Mouse (Mus musculus): Measurements from ENCODE around the gene Gmnn. TPM values are rescaled to one million over a fixed set of nuclear protein-coding genes. Genes with fewer than 3 reads are reported as not detected.

The Gmnn gene
- polyA plus RNA-seq, 1 experiment from 2014 or later: 69.8 TPM

DNA sequence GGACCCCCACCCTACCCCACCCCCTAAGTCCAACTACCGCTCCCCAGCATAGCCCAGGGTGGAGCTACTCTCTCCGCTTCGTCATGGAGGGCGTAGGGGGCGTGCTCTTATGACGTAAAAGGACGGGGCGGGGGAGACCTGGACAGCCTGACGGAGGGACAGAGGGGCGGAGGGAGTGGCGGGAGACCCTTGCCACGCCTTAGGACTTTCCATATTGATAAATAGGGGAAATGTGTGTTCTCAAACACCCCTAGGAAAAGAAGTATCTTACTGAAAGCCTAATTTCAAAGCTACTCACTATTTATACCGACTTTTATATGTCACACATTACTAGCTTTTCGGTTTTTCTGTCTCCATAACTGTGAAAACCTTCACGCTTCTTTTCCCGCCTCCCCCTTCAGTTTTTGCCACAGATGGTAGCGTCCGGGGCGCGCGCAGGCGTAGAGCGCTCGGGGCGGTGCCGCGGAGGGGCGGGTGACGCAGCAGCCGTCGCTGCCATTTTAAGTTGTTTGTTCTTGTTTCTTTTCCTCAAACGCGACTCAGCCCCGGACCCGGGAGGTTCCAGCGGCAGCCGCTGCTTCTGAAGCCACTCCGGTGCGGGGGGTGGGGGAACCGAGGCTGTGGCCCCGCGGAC lies 39.1 kb upstream of the Gmnn start:
- ATAC-seq (replicated peaks; ENCODE audit: low FRiP score, low read depth) (peak; percentile 96), DNase-seq (ENCODE audit: low spot score) (peak; percentile 98)
- Histone ChIP-seq H3K27ac (peak overlapping the region; percentile 100), H3K9ac (ENCODE audit: low read depth, low read length) (peak overlapping the region; percentile 97), H3K27me3 (ENCODE audit: insufficient read depth, low read length) (no peaks in the 10 kb centered on the region), H3K4me3 (replicated peaks; ENCODE audit: low read depth, low read length) (peak overlapping the region; percentile 98), H3K4me1 (replicated peaks; ENCODE audit: insufficient read depth, low read length) (0 out of 2 replicates have a peak, but pooled peaks cover 5% of the 10 kb centered on the region), H3K36me3 (ENCODE audit: insufficient read depth, low read length) (peaks cover 3% of the 10 kb centered on the region; the same call in 1 of the 2 replicates), H3K4me2 (ENCODE audit: low read length) (peak overlapping the region; percentile 81), H3K9me3 (replicated peaks; ENCODE audit: low read length) (no peaks in the 10 kb centered on the region)
- under 1% methylated on average over 42 of the region's 42 CpGs for WGBS
- no peak; the same call in 1 of the 2 replicates for TF ChIP-seq CTCF (IDR thresholded peaks at IDR 0.05; ENCODE audit: low read depth)

DNA sequence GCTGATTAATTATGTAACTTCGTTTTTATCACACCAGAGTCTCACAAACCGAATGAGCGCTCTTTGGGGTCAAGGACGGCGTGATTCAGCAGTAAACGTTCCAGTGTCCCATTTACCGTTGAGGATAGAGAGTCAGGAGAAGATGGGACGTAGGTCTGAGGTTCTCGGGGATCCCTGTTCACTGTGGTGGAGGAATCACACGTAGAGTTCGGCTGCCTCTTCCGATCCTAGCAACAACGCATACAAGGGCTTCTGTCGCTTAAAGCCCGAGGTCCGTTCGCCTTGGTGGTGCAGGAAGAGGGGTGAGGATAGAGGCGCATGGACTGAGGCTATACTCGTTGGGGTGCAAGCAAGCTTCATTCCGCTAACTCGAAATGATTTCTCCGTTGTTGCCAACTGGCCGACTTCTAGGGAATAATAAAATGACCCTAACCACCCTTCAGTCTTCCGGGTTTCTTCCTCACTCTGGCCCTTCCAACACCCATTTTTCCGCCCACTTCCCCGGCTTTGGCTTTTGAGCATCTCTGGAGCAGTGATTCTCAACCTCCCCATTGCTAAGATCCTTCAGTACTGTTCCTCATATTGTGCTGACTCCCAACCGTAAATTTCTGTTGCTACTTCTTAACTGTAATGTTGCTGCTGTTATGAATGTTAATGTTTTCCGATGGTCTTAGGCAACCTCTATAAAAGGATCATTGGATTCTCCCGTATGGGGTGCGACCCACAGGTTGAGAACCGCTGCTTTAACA lies 38.4 kb upstream of the Gmnn start:
- peak; percentile 43 for DNase-seq (ENCODE audit: low spot score)
- Histone ChIP-seq H3K4me2 (ENCODE audit: low read length) (peak overlapping the region; percentile 81), H3K36me3 (ENCODE audit: insufficient read depth, low read length) (peaks cover 3% of the 10 kb centered on the region; the same call in 1 of the 2 replicates), H3K9me3 (replicated peaks; ENCODE audit: low read length) (no peaks in the 10 kb centered on the region), H3K4me1 (replicated peaks; ENCODE audit: insufficient read depth, low read length) (0 out of 2 replicates have a peak, but pooled peaks cover 5% of the 10 kb centered on the region), H3K27me3 (ENCODE audit: insufficient read depth, low read length) (no peaks in the 10 kb centered on the region), H3K4me3 (replicated peaks; ENCODE audit: low read depth, low read length) (peak overlapping the region; percentile 98), H3K27ac (peak overlapping the region; percentile 100), H3K9ac (ENCODE audit: low read depth, low read length) (peak overlapping the region; percentile 62)
- WGBS: under 1% methylated on average over 31 of the region's 31 CpGs
- no peak for TF ChIP-seq CTCF (IDR thresholded peaks at IDR 0.05; ENCODE audit: low read depth)
- no peak for ATAC-seq (replicated peaks; ENCODE audit: low FRiP score, low read depth)

DNA sequence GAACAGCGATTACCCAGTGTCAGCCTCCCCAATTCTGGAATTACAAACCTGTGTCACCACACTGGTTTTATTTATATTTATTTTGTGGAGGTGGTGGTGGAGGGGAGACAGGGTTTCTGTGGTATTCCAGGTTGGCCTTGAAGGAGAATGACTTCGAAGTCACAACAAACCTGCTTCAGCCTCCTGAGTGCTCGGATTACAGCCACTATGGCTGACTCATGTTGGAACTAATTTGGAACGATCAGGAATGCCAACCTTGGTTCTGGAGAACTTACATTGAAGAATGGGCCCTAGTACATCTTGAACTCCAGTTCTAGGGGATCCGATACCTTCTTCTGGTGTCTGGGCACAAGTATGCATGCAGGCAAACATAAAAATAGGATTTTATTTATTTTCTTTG lies 37.7 kb upstream of the Gmnn start:
- H3K9ac ChIP-seq (ENCODE audit: low read depth, low read length): no peak overlapping the region
- TF ChIP-seq CTCF (IDR thresholded peaks at IDR 0.05; ENCODE audit: low read depth): no peak
- WGBS: 58% methylated on average over 5 of the region's 5 CpGs
- H3K27ac ChIP-seq: no peak overlapping the region
- no peak for DNase-seq (ENCODE audit: low spot score)
- 0 out of 2 replicates have a peak, but pooled peaks cover 5% of the 10 kb centered on the region for H3K4me1 ChIP-seq (replicated peaks; ENCODE audit: insufficient read depth, low read length)
- no peaks in the 10 kb centered on the region for H3K27me3 ChIP-seq (ENCODE audit: insufficient read depth, low read length)
- H3K4me2 ChIP-seq (ENCODE audit: low read length): peak overlapping the region; percentile 81
- H3K36me3 ChIP-seq (ENCODE audit: insufficient read depth, low read length): no peaks in the 10 kb centered on the region
- peak overlapping the region; percentile 98; the same call in 1 of the 2 replicates for H3K4me3 ChIP-seq (replicated peaks; ENCODE audit: low read depth, low read length)
- no peaks in the 10 kb centered on the region for H3K9me3 ChIP-seq (replicated peaks; ENCODE audit: low read length)
- ATAC-seq (replicated peaks; ENCODE audit: low FRiP score, low read depth): no peak

DNA sequence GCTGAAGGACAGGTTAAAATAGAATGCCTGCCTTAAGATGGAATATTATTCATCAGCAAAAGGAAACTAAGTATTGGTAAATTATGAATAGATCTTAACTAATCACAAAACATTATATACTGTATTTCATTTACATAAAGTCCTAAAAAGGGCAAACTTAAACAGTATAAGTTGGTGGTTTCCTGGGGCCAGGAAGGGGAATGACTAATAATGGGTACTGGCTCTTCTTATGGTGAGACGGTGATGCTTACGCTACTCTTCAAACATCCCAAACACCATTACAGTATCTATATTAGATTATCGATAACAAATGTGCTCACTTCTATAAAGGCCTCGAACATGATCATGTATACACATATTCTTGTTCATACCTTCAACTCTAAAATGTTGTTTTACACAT lies 37.0 kb upstream of the Gmnn start:
- Histone ChIP-seq H3K9ac (ENCODE audit: low read depth, low read length) (no peak overlapping the region), H3K4me2 (ENCODE audit: low read length) (no peak overlapping the region), H3K9me3 (replicated peaks; ENCODE audit: low read length) (no peaks in the 10 kb centered on the region), H3K4me3 (replicated peaks; ENCODE audit: low read depth, low read length) (no peak overlapping the region), H3K36me3 (ENCODE audit: insufficient read depth, low read length) (no peaks in the 10 kb centered on the region), H3K27ac (no peak overlapping the region), H3K4me1 (replicated peaks; ENCODE audit: insufficient read depth, low read length) (0 out of 2 replicates have a peak, but pooled peaks cover 5% of the 10 kb centered on the region), H3K27me3 (ENCODE audit: insufficient read depth, low read length) (no peaks in the 10 kb centered on the region)
- no peak for TF ChIP-seq CTCF (IDR thresholded peaks at IDR 0.05; ENCODE audit: low read depth)
- ATAC-seq (replicated peaks; ENCODE audit: low FRiP score, low read depth): no peak
- 98% methylated on average over 4 of the region's 4 CpGs for WGBS
- no peak for DNase-seq (ENCODE audit: low spot score)

DNA sequence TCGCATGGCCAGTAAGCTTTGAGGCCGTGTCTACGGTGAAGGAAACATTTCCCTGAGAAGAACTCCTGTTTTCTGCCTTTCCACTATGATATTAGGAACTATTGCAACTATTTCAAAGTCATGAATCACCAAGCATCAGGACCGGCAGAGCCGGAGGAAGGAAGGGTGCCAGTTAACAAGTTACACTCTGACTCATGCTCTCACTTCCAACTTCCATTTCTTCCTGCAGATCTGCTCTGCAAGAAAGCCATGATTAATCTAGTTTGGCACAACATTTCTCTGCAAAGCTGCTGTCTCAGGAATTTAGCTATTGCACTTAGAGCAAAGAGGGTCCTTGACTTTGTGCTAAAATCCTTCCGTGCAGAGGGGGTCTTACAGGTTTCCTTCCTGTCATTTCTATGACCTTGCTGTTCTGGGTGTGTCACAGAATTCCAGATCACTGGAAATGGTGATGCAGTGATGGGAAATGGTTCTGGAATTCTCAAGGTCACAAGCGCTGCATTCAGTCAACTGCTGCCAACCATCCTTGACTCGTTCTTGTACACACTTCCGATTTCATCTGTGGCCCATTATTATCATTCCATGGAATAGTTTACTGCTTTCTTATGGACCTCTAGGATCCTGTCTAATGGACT lies 30.8 kb upstream of the Gmnn start:
- ATAC-seq (replicated peaks; ENCODE audit: low FRiP score, low read depth) (no peak), DNase-seq (ENCODE audit: low spot score) (no peak)
- H3K9ac ChIP-seq (ENCODE audit: low read depth, low read length): no peak overlapping the region
- no peaks in the 10 kb centered on the region for H3K4me1 ChIP-seq (replicated peaks; ENCODE audit: insufficient read depth, low read length)
- no peak overlapping the region for H3K4me2 ChIP-seq (ENCODE audit: low read length)
- no peaks in the 10 kb centered on the region for H3K9me3 ChIP-seq (replicated peaks; ENCODE audit: low read length)
- 71% methylated on average over 9 of the region's 9 CpGs for WGBS
- no peak overlapping the region for H3K4me3 ChIP-seq (replicated peaks; ENCODE audit: low read depth, low read length)
- no peak for TF ChIP-seq CTCF (IDR thresholded peaks at IDR 0.05; ENCODE audit: low read depth)
- H3K27me3 ChIP-seq (ENCODE audit: insufficient read depth, low read length): no peaks in the 10 kb centered on the region
- no peak overlapping the region for H3K27ac ChIP-seq
- H3K36me3 ChIP-seq (ENCODE audit: insufficient read depth, low read length): no peaks in the 10 kb centered on the region

- 76% methylated on average over 2 of the region's 2 CpGs for WGBS
- Histone ChIP-seq H3K4me1 (replicated peaks; ENCODE audit: insufficient read depth, low read length) (no peaks in the 10 kb centered on the region), H3K9me3 (replicated peaks; ENCODE audit: low read length) (no peaks in the 10 kb centered on the region), H3K9ac (ENCODE audit: low read depth, low read length) (no peak overlapping the region), H3K27me3 (ENCODE audit: insufficient read depth, low read length) (no peaks in the 10 kb centered on the region), H3K4me3 (replicated peaks; ENCODE audit: low read depth, low read length) (no peak overlapping the region), H3K36me3 (ENCODE audit: insufficient read depth, low read length) (no peaks in the 10 kb centered on the region), H3K4me2 (ENCODE audit: low read length) (no peak overlapping the region), H3K27ac (no peak overlapping the region)
- TF ChIP-seq CTCF (IDR thresholded peaks at IDR 0.05; ENCODE audit: low read depth): no peak
- ATAC-seq (replicated peaks; ENCODE audit: low FRiP score, low read depth) (no peak), DNase-seq (ENCODE audit: low spot score) (no peak)
Measured at GRCm38 (mm10) chr13:24791349-24791748, 29.6 kb upstream of the Gmnn start.

Measured in kidney, postnatal 0 days (tissue).